Mouse (Mus musculus): ENCODE results near the gene E030018B13Rik. TPM values are rescaled to one million over a fixed set of nuclear protein-coding genes. Genes with fewer than 3 reads are reported as not detected.

Gene E030018B13Rik
- total and polyA plus RNA-seq, 2 experiments from 2014 or later: 0.15 TPM; not detected in 1

DNA sequence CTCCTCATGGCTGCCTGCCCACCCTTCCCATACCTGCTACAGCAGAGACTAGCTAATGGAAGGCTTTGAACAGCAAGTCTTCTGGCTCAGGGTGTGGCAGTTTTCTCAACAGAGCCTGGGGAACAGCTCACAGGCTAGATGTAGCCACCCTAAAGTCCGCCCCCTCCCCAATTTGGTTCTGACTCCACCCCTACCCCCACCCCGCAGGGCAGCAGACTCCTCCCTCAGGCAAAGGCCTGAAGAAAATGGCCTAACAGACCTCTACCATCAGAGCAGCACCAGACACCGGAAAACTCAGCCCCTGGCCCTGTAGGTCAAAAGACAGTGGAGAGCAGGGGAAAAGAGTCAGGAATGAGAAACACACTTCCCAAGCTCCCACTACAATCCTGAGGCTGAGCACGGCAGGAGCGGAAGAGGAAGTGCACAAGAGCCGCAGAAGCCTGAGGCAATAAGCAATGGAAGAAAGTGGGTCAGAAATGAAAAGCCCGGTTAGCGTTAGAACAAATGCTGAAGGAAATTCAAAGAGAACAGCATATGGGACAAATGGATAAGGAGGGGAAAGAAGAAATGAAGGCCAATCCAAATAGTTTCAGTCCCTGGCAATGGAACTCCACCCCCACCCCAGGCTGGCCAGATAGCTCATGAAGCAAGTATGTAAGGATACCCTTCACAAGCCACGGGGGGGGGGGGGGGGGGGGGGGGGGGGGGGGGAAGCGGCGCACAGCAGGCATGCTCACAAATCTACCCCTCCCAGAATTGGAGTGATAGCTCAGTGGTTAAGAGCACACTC is 8.0 kb upstream of the E030018B13Rik start:
- no peak overlapping the region for H3K4me3 ChIP-seq (ENCODE audit: low read depth, low read length)
- H3K9me3 ChIP-seq (replicated peaks; ENCODE audit: control insufficient read depth, low read length): no peaks in the 10 kb centered on the region
- no peak for TF ChIP-seq EP300 (IDR thresholded peaks at IDR 0.05; ENCODE audit: low read depth)
- TF ChIP-seq CTCF (IDR thresholded peaks at IDR 0.05; ENCODE audit: low read depth): no peak
- no peak for DNase-seq (ENCODE audit: low spot score)
- H3K4me1 ChIP-seq (ENCODE audit: control insufficient read depth, insufficient read depth): peaks cover 82% of the 10 kb centered on the region
- H3K27me3 ChIP-seq (ENCODE audit: control insufficient read depth, insufficient read depth, low read length): no peaks in the 10 kb centered on the region
- H3K27ac ChIP-seq (ENCODE audit: low read depth): peak overlapping the region; percentile 73
- H3K4me2 ChIP-seq (ENCODE audit: low read depth, low read length): 0 out of 2 replicates have a peak overlapping the region, but pooled peaks have one; percentile 13
- WGBS: 27% methylated on average over 11 of the region's 11 CpGs
- ATAC-seq (ENCODE audit: insufficient read depth, low read depth): no peak
- no peaks in the 10 kb centered on the region for H3K36me3 ChIP-seq (replicated peaks; ENCODE audit: control insufficient read depth, insufficient read depth, low read length)
- H3K9ac ChIP-seq (replicated peaks; ENCODE audit: low read depth, low read length): peak overlapping the region; percentile 28; the same call in 1 of the 2 replicates

GRCm38 (mm10) chr7:63910225-63910624 is 6.4 kb upstream of the E030018B13Rik start:
- H3K27ac ChIP-seq (ENCODE audit: low read depth): peak overlapping the region; percentile 96
- 33% methylated on average over 5 of the region's 5 CpGs for WGBS
- no peak overlapping the region for H3K4me2 ChIP-seq (ENCODE audit: low read depth, low read length)
- TF ChIP-seq CTCF (IDR thresholded peaks at IDR 0.05; ENCODE audit: low read depth): no peak
- TF ChIP-seq EP300 (IDR thresholded peaks at IDR 0.05; ENCODE audit: low read depth): no peak
- DNase-seq (ENCODE audit: low spot score): no peak
- ATAC-seq (ENCODE audit: insufficient read depth, low read depth): no peak
- H3K36me3 ChIP-seq (replicated peaks; ENCODE audit: control insufficient read depth, insufficient read depth, low read length): no peaks in the 10 kb centered on the region
- H3K4me3 ChIP-seq (ENCODE audit: low read depth, low read length): no peak overlapping the region
- no peaks in the 10 kb centered on the region for H3K9me3 ChIP-seq (replicated peaks; ENCODE audit: control insufficient read depth, low read length)
- no peak overlapping the region for H3K9ac ChIP-seq (replicated peaks; ENCODE audit: low read depth, low read length)
- no peaks in the 10 kb centered on the region for H3K27me3 ChIP-seq (ENCODE audit: control insufficient read depth, insufficient read depth, low read length)
- peaks cover 82% of the 10 kb centered on the region for H3K4me1 ChIP-seq (ENCODE audit: control insufficient read depth, insufficient read depth)

GRCm38 (mm10) chr7:63910912-63911311 is 5.7 kb upstream of the E030018B13Rik start:
- Histone ChIP-seq H3K4me1 (ENCODE audit: control insufficient read depth, insufficient read depth) (peaks cover 81% of the 10 kb centered on the region), H3K36me3 (replicated peaks; ENCODE audit: control insufficient read depth, insufficient read depth, low read length) (no peaks in the 10 kb centered on the region), H3K9ac (replicated peaks; ENCODE audit: low read depth, low read length) (peak overlapping the region; percentile 24), H3K4me2 (ENCODE audit: low read depth, low read length) (peak overlapping the region; percentile 34; the same call in 1 of the 2 replicates), H3K27me3 (ENCODE audit: control insufficient read depth, insufficient read depth, low read length) (no peaks in the 10 kb centered on the region), H3K27ac (ENCODE audit: low read depth) (peak overlapping the region; percentile 96), H3K9me3 (replicated peaks; ENCODE audit: control insufficient read depth, low read length) (no peaks in the 10 kb centered on the region), H3K4me3 (ENCODE audit: low read depth, low read length) (no peak overlapping the region)
- DNase-seq (ENCODE audit: low spot score) (no peak), ATAC-seq (ENCODE audit: insufficient read depth, low read depth) (no peak)
- WGBS: 34% methylated on average over 4 of the region's 4 CpGs
- TF ChIP-seq EP300 (IDR thresholded peaks at IDR 0.05; ENCODE audit: low read depth) (no peak), CTCF (IDR thresholded peaks at IDR 0.05; ENCODE audit: low read depth) (peak; percentile 28)

GRCm38 (mm10) chr7:63911383-63912233 is 5.0 kb upstream of the E030018B13Rik start:
- Histone ChIP-seq H3K4me1 (ENCODE audit: control insufficient read depth, insufficient read depth) (peaks cover 85% of the 10 kb centered on the region), H3K4me3 (ENCODE audit: low read depth, low read length) (no peak overlapping the region), H3K9me3 (replicated peaks; ENCODE audit: control insufficient read depth, low read length) (no peaks in the 10 kb centered on the region), H3K4me2 (ENCODE audit: low read depth, low read length) (peak overlapping the region; percentile 34), H3K36me3 (replicated peaks; ENCODE audit: control insufficient read depth, insufficient read depth, low read length) (no peaks in the 10 kb centered on the region), H3K27ac (ENCODE audit: low read depth) (peak overlapping the region; percentile 96), H3K27me3 (ENCODE audit: control insufficient read depth, insufficient read depth, low read length) (no peaks in the 10 kb centered on the region), H3K9ac (replicated peaks; ENCODE audit: low read depth, low read length) (peak overlapping the region; percentile 24)
- peak; percentile 92 for DNase-seq (ENCODE audit: low spot score)
- WGBS: 19% methylated on average over 8 of the region's 8 CpGs
- peak; percentile 90 for ATAC-seq (ENCODE audit: insufficient read depth, low read depth)
- TF ChIP-seq CTCF (IDR thresholded peaks at IDR 0.05; ENCODE audit: low read depth) (no peak; the same call in 1 of the 2 replicates), EP300 (IDR thresholded peaks at IDR 0.05; ENCODE audit: low read depth) (peak; percentile 96)

- Histone ChIP-seq H3K27me3 (ENCODE audit: control insufficient read depth, insufficient read depth, low read length) (no peaks in the 10 kb centered on the region), H3K4me2 (ENCODE audit: low read depth, low read length) (peak overlapping the region; percentile 34), H3K27ac (ENCODE audit: low read depth) (peak overlapping the region; percentile 96), H3K4me1 (ENCODE audit: control insufficient read depth, insufficient read depth) (peaks cover 92% of the 10 kb centered on the region), H3K9ac (replicated peaks; ENCODE audit: low read depth, low read length) (peak overlapping the region; percentile 18; the same call in 1 of the 2 replicates), H3K4me3 (ENCODE audit: low read depth, low read length) (no peak overlapping the region), H3K9me3 (replicated peaks; ENCODE audit: control insufficient read depth, low read length) (no peaks in the 10 kb centered on the region), H3K36me3 (replicated peaks; ENCODE audit: control insufficient read depth, insufficient read depth, low read length) (no peaks in the 10 kb centered on the region)
- DNase-seq (ENCODE audit: low spot score) (peak; percentile 63), ATAC-seq (ENCODE audit: insufficient read depth, low read depth) (peak; percentile 45)
- TF ChIP-seq CTCF (IDR thresholded peaks at IDR 0.05; ENCODE audit: low read depth): no peak
- no peak for TF ChIP-seq EP300 (IDR thresholded peaks at IDR 0.05; ENCODE audit: low read depth)
- 28% methylated on average over 7 of the region's 7 CpGs for WGBS
Measured at GRCm38 (mm10) chr7:63912234-63912810, 4.3 kb upstream of the E030018B13Rik start.
